Mouse (Mus musculus) midbrain, embryonic 10.5 days (tissue): Measurements from ENCODE around the gene Ddx5. TPM values are rescaled to one million over a fixed set of nuclear protein-coding genes. Genes with fewer than 3 reads are reported as not detected.

Source experiments
- DNase-seq: peaks from one replicate; pipeline ENCODE4 v3.0.0-alpha.2; 2017; ENCODE audit warnings: low spot score
- H3K27ac ChIP-seq: fragments of 300-500 bp; sonication (generic); replicated peaks from 2 replicates; pipeline ENCODE4 v1.5.1; 2016; ENCODE audit warnings: mild to moderate bottlenecking
- H3K27me3 ChIP-seq: fragments of 300-500 bp; sonication (generic); 2 replicates; pipeline ENCODE4 v1.6.1; 2016; ENCODE audit warnings: low read depth, mild to moderate bottlenecking; ENCODE audit not compliant: poor library complexity, severe bottlenecking
- H3K36me3 ChIP-seq: fragments of 300-500 bp; sonication (generic); 2 replicates; pipeline ENCODE4 v1.6.1; 2016; ENCODE audit warnings: mild to moderate bottlenecking, moderate library complexity
- H3K4me1 ChIP-seq: fragments of 300-500 bp; sonication (generic); 2 replicates; pipeline ENCODE4 v1.6.1; 2016
- H3K4me3 ChIP-seq: fragments of 300-500 bp; sonication (generic); 2 replicates; pipeline ENCODE4 v1.5.1; 2016; ENCODE audit warnings: mild to moderate bottlenecking, moderate library complexity
- H3K9me3 ChIP-seq: fragments of 300-500 bp; sonication (generic); replicated peaks from 2 replicates; pipeline ENCODE4 v1.6.1; 2016; ENCODE audit warnings: mild to moderate bottlenecking
- WGBS: fragments of 180-500 bp; shearing (Covaris S2); methylation state at CpG from one replicate; pipeline ENCODE4 v1.1.7; 2016; 5-methylcytosine and 5-hydroxymethylcytosine counted together
- polyA plus RNA-seq: library from polyadenylated mRNA; unstranded; fragments of >200 nt; fragmentation: Nextera tagmentation; extraction: Ambion mirVana; gene quantifications from 2 replicates; pipeline ENCODE4 v1.2.1, GENCODE M21; 2016

Ddx5 gene
- polyA plus RNA-seq, 1 experiment from 2014 or later: 295 TPM

GRCm38 (mm10) chr11:106776960-106777359, 12.0 kb downstream of the Ddx5 start:
- no peaks in the 10 kb centered on the region for H3K9me3 ChIP-seq
- no peak overlapping the region for H3K27ac ChIP-seq
- WGBS: 94% methylated on average over 4 of the region's 4 CpGs
- H3K4me3 ChIP-seq: no peak overlapping the region
- H3K27me3 ChIP-seq: no peaks in the 10 kb centered on the region
- H3K36me3 ChIP-seq: peaks cover 72% of the 10 kb centered on the region
- H3K4me1 ChIP-seq: peaks cover 15% of the 10 kb centered on the region; the same call in 1 of the 2 replicates
- no peak for DNase-seq

DNA sequence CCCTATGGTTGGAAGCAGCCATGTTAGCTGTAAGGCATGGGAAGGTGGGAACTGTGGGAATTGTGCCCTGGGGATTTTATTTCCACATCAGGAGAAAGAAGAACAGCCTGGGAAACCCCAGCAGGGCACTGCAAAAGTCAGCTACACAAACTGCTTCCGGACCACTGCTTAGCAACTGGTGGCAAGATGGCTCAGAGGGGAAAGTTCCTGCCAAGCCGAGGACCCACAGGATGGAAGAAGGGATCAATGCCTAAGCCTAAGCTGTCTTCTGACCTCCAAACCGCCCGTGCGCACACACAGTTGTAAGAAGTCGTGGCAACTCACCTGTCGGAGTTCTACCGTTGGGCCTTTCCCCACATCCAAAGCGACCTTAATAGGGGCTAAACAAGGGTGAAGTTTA, 15.9 kb downstream of the Ddx5 start:
- WGBS: 95% methylated on average over 9 of the region's 9 CpGs
- H3K4me1 ChIP-seq: peaks cover 5% of the 10 kb centered on the region; the same call in 1 of the 2 replicates
- H3K4me3 ChIP-seq: no peak overlapping the region
- H3K27me3 ChIP-seq: no peaks in the 10 kb centered on the region
- no peak for DNase-seq
- no peaks in the 10 kb centered on the region for H3K9me3 ChIP-seq
- no peak overlapping the region for H3K27ac ChIP-seq
- H3K36me3 ChIP-seq: peaks cover 88% of the 10 kb centered on the region

- Histone ChIP-seq H3K27ac (no peak overlapping the region), H3K27me3 (no peaks in the 10 kb centered on the region), H3K36me3 (peaks cover 96% of the 10 kb centered on the region), H3K4me3 (no peak overlapping the region), H3K4me1 (no peaks in the 10 kb centered on the region), H3K9me3 (peaks cover 7% of the 10 kb centered on the region)
- WGBS: 94% methylated on average over 9 of the region's 9 CpGs
- DNase-seq: no peak
These were observed 18.6 kb downstream of the Ddx5 start for GRCm38 (mm10) chr11:106770195-106770974.

DNA sequence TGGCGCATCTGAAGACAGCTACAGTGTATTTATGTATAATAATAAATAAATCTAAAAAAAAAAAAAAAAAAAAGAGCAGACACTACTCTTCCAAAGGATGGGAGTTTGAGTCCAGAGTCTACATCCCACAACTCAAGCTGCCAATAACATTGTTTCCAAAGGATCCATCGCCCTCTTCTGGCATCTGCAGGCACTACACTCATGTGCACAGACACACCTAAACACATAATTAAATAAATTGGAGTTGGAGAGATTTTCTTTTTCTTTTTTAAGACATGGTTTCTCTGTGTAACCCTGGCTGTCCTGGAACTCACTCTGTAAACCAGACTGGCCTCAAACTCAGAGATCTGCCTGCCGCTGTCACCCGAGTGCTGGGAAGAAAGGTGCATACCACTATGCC, 21.5 kb downstream of the Ddx5 start:
- no peak for DNase-seq
- H3K27me3 ChIP-seq: no peaks in the 10 kb centered on the region
- H3K9me3 ChIP-seq: peaks cover 7% of the 10 kb centered on the region
- no peak overlapping the region for H3K27ac ChIP-seq
- WGBS: 93% methylated on average over 4 of the region's 4 CpGs
- no peak overlapping the region for H3K4me3 ChIP-seq
- H3K36me3 ChIP-seq: peaks cover 79% of the 10 kb centered on the region
- peaks cover 6% of the 10 kb centered on the region for H3K4me1 ChIP-seq

DNA sequence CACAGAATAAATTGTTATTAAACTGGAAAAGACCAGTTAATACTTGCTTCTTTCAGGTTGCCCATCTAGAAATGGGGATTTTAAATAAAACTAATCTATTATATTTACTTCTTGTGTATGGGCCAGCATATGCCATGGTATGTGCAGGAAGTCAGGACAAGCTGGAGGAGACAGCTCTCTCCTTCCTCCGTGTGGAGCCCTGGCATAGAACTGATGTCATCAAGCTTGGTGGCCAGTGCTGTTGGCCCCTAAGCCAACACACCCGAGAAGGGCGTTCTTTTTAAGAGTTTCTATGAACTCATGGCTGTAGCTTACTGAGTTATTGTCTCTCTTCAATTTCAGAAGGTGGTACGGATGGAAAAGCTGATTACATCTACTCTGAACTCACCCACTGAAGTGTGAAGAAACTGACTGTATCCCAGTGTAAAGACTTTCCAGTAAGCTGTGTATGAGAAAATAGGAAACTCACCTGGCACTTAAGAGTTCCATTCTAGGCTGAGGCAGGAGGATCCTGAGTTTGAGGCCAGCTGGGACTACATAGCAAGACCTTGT, 22.3 kb downstream of the Ddx5 start:
- H3K4me3 ChIP-seq: no peak overlapping the region
- no peak for DNase-seq
- H3K4me1 ChIP-seq: peaks cover 13% of the 10 kb centered on the region
- H3K27me3 ChIP-seq: no peaks in the 10 kb centered on the region
- peaks cover 7% of the 10 kb centered on the region for H3K9me3 ChIP-seq
- H3K27ac ChIP-seq: no peak overlapping the region
- 91% methylated on average over 4 of the region's 4 CpGs for WGBS
- H3K36me3 ChIP-seq: peaks cover 71% of the 10 kb centered on the region

- Histone ChIP-seq H3K27ac (peak overlapping the region; percentile 57; the same call in 1 of the 2 replicates), H3K4me3 (no peak overlapping the region), H3K36me3 (peaks cover 32% of the 10 kb centered on the region), H3K9me3 (peaks cover 4% of the 10 kb centered on the region), H3K27me3 (no peaks in the 10 kb centered on the region), H3K4me1 (peaks cover 13% of the 10 kb centered on the region)
- WGBS: 74% methylated on average over 9 of the region's 9 CpGs
- no peak for DNase-seq
These were observed 26.2 kb downstream of the Ddx5 start for GRCm38 (mm10) chr11:106762800-106763185.

DNA sequence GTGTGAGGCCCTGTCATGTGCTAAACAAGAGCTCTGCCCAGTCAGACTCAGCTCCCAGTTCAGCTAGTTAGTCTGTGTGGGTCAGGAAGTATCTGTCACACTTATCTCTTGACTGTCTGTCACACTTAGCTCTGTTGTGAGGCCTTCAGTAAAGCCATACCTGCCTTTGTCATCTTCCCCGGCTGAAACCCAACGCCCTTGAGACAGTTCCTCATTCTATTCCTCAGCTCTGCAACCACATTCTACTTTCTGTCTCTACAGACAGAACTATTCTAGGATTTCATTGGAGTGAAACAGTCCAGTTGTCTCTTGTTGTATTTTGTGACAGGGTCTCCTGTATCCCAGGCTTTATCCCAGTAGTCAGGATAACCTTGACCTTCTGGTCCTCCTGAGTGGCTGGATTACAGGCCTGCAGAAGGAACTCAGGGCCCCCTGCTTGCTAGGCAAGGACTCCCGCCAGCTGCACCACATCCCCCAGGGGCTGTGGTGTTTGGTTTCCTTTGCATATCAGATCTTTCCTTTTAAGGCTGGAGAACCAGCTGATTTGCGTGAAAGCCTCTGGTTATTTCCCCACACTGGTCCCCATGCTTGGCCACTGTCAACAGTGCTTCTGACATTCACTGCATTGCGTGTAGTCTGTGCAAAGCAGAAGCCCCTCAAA, 26.7 kb downstream of the Ddx5 start:
- Histone ChIP-seq H3K9me3 (no peaks in the 10 kb centered on the region), H3K4me1 (peaks cover 13% of the 10 kb centered on the region), H3K27me3 (no peaks in the 10 kb centered on the region), H3K27ac (peak overlapping the region; percentile 57; the same call in 1 of the 2 replicates), H3K36me3 (peaks cover 27% of the 10 kb centered on the region), H3K4me3 (no peak overlapping the region)
- DNase-seq: no peak
- WGBS: 56% methylated on average over 5 of the region's 5 CpGs

- WGBS: 93% methylated on average over 5 of the region's 5 CpGs
- Histone ChIP-seq H3K4me3 (no peak overlapping the region), H3K4me1 (peaks cover 13% of the 10 kb centered on the region), H3K36me3 (peaks cover 11% of the 10 kb centered on the region), H3K27me3 (no peaks in the 10 kb centered on the region), H3K9me3 (no peaks in the 10 kb centered on the region), H3K27ac (no peak overlapping the region)
- no peak for DNase-seq
These were observed 28.5 kb downstream of the Ddx5 start for GRCm38 (mm10) chr11:106760511-106760910.

DNA sequence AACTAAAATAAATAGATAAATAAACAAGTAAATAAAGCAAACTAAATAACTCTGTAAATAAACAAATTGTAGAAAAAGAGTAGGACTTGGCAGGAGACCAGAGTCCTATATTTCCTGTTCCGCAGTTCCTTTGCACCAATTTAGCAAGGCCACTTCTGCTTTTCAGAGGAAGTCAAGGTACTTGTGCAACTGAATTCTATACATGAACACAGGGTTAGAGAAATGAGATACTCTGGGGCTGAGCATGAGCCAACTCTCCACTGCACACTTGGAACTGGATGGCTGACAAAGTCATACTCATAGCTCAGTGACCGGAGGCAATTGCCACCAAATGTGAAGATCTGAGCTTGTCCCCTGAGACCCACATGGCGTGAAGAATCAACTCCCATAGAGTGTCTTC, 30.0 kb downstream of the Ddx5 start:
- DNase-seq: no peak
- H3K36me3 ChIP-seq: peaks cover 2% of the 10 kb centered on the region; the same call in 1 of the 2 replicates
- H3K4me1 ChIP-seq: peaks cover 13% of the 10 kb centered on the region
- no peaks in the 10 kb centered on the region for H3K9me3 ChIP-seq
- H3K27ac ChIP-seq: no peak overlapping the region
- no peak overlapping the region for H3K4me3 ChIP-seq
- no peaks in the 10 kb centered on the region for H3K27me3 ChIP-seq
- WGBS: 93% methylated on average over 3 of the region's 3 CpGs

DNA sequence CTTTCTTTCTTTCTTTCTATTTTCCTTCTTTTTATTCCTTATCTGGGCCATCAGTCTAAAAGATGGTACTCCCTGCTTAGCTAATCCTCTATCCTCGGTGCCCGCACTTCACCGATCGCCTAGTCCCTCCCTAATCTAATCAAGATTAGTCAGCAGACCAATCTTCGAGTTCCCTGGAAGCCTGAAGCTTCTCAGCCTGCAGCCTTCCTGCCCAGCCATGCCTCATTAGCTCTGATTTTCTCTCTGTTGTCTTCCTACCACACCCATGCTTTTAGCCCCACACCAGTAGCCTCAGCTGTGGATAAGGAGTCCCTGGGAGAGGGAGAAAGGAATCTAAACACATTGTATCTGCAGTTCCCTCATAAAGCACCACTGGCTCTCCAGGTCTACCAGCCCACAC, 33.4 kb downstream of the Ddx5 start:
- H3K9me3 ChIP-seq: no peaks in the 10 kb centered on the region
- no peaks in the 10 kb centered on the region for H3K36me3 ChIP-seq
- H3K4me3 ChIP-seq: no peak overlapping the region
- no peaks in the 10 kb centered on the region for H3K27me3 ChIP-seq
- WGBS: 28% methylated on average over 5 of the region's 5 CpGs
- DNase-seq: no peak
- H3K27ac ChIP-seq: no peak overlapping the region
- no peaks in the 10 kb centered on the region for H3K4me1 ChIP-seq

DNA sequence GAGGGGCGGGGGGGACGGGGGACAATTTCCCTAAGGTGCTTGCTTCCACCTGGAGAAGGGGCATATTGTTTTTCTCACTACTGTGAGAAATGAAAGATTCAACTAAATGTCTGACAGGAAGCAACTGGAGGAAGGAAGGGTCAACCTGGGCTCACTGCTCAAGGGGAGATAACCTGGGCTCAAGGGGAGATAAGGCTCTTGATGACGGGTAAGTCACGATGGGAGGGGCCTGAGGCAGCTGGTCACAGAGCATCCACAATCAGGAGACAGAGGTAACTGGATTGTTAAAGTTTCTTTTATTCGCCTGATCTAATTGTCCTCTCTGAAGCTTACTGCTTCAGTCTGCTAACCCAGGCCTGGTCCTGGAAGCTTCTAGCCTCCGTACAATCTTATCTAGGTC, 35.7 kb downstream of the Ddx5 start:
- Histone ChIP-seq H3K36me3 (no peaks in the 10 kb centered on the region), H3K4me3 (no peak overlapping the region), H3K27me3 (no peaks in the 10 kb centered on the region), H3K27ac (no peak overlapping the region), H3K4me1 (no peaks in the 10 kb centered on the region), H3K9me3 (no peaks in the 10 kb centered on the region)
- WGBS: 90% methylated on average over 6 of the region's 6 CpGs
- DNase-seq: no peak

GRCm38 (mm10) chr11:106752103-106752502, 36.9 kb downstream of the Ddx5 start:
- Histone ChIP-seq H3K27me3 (no peaks in the 10 kb centered on the region), H3K36me3 (no peaks in the 10 kb centered on the region), H3K27ac (no peak overlapping the region), H3K9me3 (peaks cover 5% of the 10 kb centered on the region; the same call in 1 of the 2 replicates), H3K4me1 (no peaks in the 10 kb centered on the region), H3K4me3 (no peak overlapping the region)
- WGBS: 92% methylated on average over 7 of the region's 7 CpGs
- DNase-seq: no peak
